Mouse (Mus musculus): Measurements from ENCODE around the gene Methig1. TPM values are rescaled to one million over a fixed set of nuclear protein-coding genes. Genes with fewer than 3 reads are reported as not detected.

Gene Methig1
- polyA plus RNA-seq, 1 experiment from 2014 or later = 0.13 TPM

DNA sequence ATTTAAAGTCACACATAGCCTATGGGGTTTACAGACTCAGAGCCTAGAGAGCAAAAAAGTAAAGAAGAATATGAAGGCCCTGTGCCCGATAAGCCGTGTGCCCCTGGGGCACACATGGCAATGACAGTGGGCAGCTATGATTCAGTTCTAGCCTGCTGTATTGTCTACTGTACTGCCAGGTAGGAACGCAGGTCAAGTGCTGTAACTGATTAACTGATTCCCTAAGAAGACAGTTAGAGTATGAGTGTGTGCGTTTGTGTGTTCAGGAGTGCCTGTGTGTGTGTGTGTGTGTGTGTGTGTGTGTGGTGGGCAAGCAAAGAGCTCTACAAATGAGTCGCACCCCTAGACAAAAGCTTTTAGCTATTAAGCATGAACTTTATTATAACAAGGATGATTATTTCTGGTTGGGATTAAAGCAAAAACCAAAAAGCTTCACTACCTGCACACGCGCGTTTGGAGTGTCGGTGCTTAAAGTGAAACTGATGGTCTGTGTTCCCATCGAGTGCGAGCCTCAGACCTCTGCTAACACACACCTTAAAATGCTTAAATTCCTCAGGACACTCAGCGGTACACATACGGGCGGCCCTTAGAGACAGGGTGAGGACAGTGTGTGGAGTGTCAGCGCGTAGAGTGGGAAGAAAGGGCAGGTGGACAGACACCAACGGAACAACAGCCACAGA, 34.7 kb downstream of the Methig1 start:
- Histone ChIP-seq H3K27ac (no peak overlapping the region), H3K27me3 (replicated peaks) (no peaks in the 10 kb centered on the region), H3K4me2 (no peak overlapping the region), H3K9me3 (no peaks in the 10 kb centered on the region), H3K9ac (no peak overlapping the region), H3K4me3 (no peak overlapping the region), H3K36me3 (replicated peaks) (no peaks in the 10 kb centered on the region), H3K4me1 (no peaks in the 10 kb centered on the region)
- ATAC-seq (replicated peaks) = no peak
- 94% methylated on average over 17 of the region's 17 CpGs for WGBS

DNA sequence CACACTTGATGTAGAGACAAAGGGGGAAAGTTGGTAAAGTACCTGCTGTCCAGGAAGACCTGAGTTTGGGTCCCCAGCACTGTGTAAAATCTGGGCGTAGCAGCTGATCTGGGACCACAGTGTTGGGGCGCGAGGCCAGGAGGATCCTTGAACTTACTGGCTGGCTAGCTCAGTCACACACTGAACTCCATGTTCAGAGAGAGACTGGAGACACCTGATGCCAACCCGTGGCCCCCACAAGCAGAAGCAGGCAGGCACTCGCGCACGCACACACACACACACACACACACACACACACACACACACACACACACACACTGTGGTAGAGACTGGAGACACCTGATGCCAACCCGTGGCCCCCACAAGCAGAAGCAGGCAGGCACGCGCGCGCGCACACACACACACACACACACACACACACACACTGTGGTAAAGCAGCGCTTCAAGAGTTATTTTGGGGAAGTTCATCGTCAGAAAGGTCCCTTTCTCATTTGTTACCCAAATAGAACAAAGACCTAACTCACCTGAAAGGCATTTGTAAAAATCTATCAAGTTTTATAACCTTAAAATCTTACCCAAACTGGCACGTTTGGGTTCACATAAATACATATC, 35.4 kb downstream of the Methig1 start:
- H3K27me3 ChIP-seq (replicated peaks) = no peaks in the 10 kb centered on the region
- no peak overlapping the region for H3K27ac ChIP-seq
- H3K4me3 ChIP-seq = no peak overlapping the region
- no peak overlapping the region for H3K4me2 ChIP-seq
- 88% methylated on average over 16 of the region's 16 CpGs for WGBS
- no peaks in the 10 kb centered on the region for H3K9me3 ChIP-seq
- no peaks in the 10 kb centered on the region for H3K36me3 ChIP-seq (replicated peaks)
- H3K9ac ChIP-seq = no peak overlapping the region
- no peaks in the 10 kb centered on the region for H3K4me1 ChIP-seq
- ATAC-seq (replicated peaks) = no peak

DNA sequence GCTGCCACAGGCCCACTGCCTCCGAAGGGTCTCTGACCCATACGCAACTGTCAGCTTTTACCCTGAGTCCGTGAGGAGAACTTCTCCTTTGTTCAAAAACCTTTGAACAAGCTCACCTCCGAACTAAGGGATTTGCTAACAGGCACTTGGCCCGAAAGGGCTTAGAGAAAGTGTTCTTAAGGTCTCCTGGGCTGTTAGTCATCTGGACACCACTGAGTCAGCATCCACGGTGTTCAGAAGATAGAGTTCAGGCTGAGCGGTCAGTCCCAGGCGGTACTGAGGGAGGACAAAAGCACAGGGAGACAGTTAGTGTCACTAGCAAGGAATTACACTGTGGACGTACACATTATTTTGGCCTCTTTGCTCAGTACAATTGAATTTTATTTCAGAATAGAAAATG, 35.9 kb downstream of the Methig1 start:
- 53% methylated on average over 9 of the region's 9 CpGs for WGBS
- H3K9me3 ChIP-seq = no peaks in the 10 kb centered on the region
- no peak overlapping the region for H3K4me3 ChIP-seq
- ATAC-seq (replicated peaks) = no peak
- no peak overlapping the region for H3K27ac ChIP-seq
- H3K27me3 ChIP-seq (replicated peaks) = no peaks in the 10 kb centered on the region
- H3K4me1 ChIP-seq = no peaks in the 10 kb centered on the region
- no peaks in the 10 kb centered on the region for H3K36me3 ChIP-seq (replicated peaks)
- H3K4me2 ChIP-seq = no peak overlapping the region
- no peak overlapping the region for H3K9ac ChIP-seq

DNA sequence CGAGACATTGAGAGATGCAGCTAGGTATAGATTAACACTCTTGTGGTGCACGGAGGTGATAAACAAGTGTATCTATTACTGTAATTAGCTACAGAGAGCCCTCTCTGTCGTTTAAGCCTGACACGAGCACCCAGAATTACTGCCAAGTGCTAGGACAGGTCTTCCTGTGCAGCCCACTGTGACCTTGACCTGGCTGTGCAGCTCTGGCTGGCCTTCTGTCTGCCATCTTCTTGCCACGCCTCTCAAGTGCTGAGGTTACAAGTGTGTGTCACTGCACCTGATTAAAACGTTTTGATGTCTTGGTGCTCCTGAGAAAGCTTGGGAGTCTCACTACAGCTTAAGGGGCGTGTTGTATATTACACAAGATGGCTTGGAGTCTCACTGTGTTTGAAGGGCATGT, 38.1 kb downstream of the Methig1 start:
- no peak overlapping the region for H3K4me3 ChIP-seq
- no peak overlapping the region for H3K4me2 ChIP-seq
- no peaks in the 10 kb centered on the region for H3K4me1 ChIP-seq
- H3K27me3 ChIP-seq (replicated peaks) = no peaks in the 10 kb centered on the region
- H3K27ac ChIP-seq = no peak overlapping the region
- H3K9ac ChIP-seq = no peak overlapping the region
- H3K9me3 ChIP-seq = no peaks in the 10 kb centered on the region
- peaks cover 15% of the 10 kb centered on the region for H3K36me3 ChIP-seq (replicated peaks)
- no peak for ATAC-seq (replicated peaks)
- 84% methylated on average over 7 of the region's 7 CpGs for WGBS

GRCm38 (mm10) chr15:100391599-100391998, 38.6 kb downstream of the Methig1 start:
- no peak overlapping the region for H3K27ac ChIP-seq
- no peak overlapping the region for H3K9ac ChIP-seq
- H3K4me3 ChIP-seq = no peak overlapping the region
- no peak overlapping the region for H3K4me2 ChIP-seq
- no peak for ATAC-seq (replicated peaks)
- peaks cover 20% of the 10 kb centered on the region for H3K36me3 ChIP-seq (replicated peaks)
- no peaks in the 10 kb centered on the region for H3K27me3 ChIP-seq (replicated peaks)
- 93% methylated on average over 7 of the region's 7 CpGs for WGBS
- H3K4me1 ChIP-seq = no peaks in the 10 kb centered on the region
- H3K9me3 ChIP-seq = no peaks in the 10 kb centered on the region

DNA sequence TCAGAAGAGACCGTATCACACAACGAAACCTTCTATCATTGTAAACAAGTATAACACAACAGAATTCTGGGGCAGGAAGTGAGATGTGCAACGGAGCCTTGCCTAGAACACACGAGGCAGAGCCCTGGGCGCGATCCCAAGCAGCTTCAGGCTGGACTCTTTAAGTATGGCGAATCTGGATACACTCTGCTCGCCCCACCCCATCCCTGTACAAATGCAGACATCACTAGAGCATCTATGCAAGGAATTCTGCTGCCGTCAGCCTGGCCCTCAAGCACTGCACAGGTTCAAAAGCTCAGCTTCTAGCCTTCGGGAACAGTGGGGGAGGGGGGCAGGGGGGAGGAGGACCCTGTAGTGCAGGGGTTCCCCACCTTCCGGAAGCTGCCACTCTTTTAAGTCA, 40.1 kb downstream of the Methig1 start:
- H3K27ac ChIP-seq = no peak overlapping the region
- no peak overlapping the region for H3K4me3 ChIP-seq
- 88% methylated on average over 11 of the region's 11 CpGs for WGBS
- no peak overlapping the region for H3K9ac ChIP-seq
- H3K27me3 ChIP-seq (replicated peaks) = no peaks in the 10 kb centered on the region
- no peaks in the 10 kb centered on the region for H3K9me3 ChIP-seq
- no peak for ATAC-seq (replicated peaks)
- peaks cover 32% of the 10 kb centered on the region for H3K36me3 ChIP-seq (replicated peaks)
- no peak overlapping the region for H3K4me2 ChIP-seq
- no peaks in the 10 kb centered on the region for H3K4me1 ChIP-seq

DNA sequence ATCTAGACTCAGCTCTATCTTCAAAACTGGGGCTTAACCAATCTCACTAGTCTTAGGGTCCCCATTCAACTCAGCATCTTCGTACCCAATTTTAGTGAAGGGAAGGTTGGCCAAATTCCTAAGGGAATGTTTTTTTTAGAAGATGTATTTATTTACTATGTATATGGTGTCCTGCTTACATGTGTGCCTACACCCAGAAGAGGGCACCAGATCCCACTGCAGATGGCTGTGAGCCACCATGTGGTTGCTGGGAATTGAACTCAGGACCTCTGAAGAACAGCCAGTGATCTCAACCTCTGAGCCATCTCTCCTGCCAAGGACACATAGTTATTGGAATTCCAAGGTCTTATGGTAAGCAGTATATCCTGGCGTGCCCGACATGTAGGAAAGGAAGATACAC, 42.6 kb downstream of the Methig1 start:
- no peaks in the 10 kb centered on the region for H3K4me1 ChIP-seq
- H3K4me3 ChIP-seq = no peak overlapping the region
- no peak overlapping the region for H3K9ac ChIP-seq
- no peak for ATAC-seq (replicated peaks)
- H3K9me3 ChIP-seq = no peaks in the 10 kb centered on the region
- WGBS = 96% methylated on average over 3 of the region's 3 CpGs
- no peak overlapping the region for H3K27ac ChIP-seq
- no peaks in the 10 kb centered on the region for H3K27me3 ChIP-seq (replicated peaks)
- no peak overlapping the region for H3K4me2 ChIP-seq
- H3K36me3 ChIP-seq (replicated peaks) = peaks cover 55% of the 10 kb centered on the region

- WGBS = 88% methylated on average over 16 of the region's 16 CpGs
- no peak overlapping the region for H3K27ac ChIP-seq
- H3K4me1 ChIP-seq = no peaks in the 10 kb centered on the region
- H3K27me3 ChIP-seq (replicated peaks) = no peaks in the 10 kb centered on the region
- H3K9me3 ChIP-seq = no peaks in the 10 kb centered on the region
- H3K9ac ChIP-seq = no peak overlapping the region
- peaks cover 63% of the 10 kb centered on the region for H3K36me3 ChIP-seq (replicated peaks)
- H3K4me3 ChIP-seq = no peak overlapping the region
- no peak overlapping the region for H3K4me2 ChIP-seq
- no peak for ATAC-seq (replicated peaks)
Measured at GRCm38 (mm10) chr15:100400592-100401250, 47.8 kb downstream of the Methig1 start.

DNA sequence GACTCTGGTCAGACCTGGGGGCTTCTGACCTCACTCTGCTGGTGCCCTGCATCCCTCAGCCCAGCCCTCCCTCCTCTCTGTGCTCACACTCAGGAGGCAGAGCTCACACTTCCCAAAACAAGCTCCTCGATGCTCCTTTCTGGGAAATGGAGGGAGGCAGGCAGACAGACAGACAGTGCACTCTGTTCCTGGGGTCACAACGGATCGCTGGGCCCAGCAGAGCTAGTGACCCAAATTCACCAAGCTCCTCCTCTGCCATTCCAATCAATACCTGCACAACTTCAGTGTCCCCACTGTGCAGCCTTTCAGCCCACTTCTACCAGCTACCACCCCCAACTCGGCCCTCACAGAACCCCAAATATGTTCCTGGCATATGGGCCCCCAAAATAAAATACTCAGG, 48.9 kb downstream of the Methig1 start:
- WGBS = 84% methylated on average over 4 of the region's 4 CpGs
- Histone ChIP-seq H3K4me2 (no peak overlapping the region), H3K27me3 (replicated peaks) (no peaks in the 10 kb centered on the region), H3K4me1 (no peaks in the 10 kb centered on the region), H3K36me3 (replicated peaks) (peaks cover 58% of the 10 kb centered on the region), H3K4me3 (no peak overlapping the region), H3K9ac (no peak overlapping the region), H3K27ac (no peak overlapping the region), H3K9me3 (no peaks in the 10 kb centered on the region)
- ATAC-seq (replicated peaks) = no peak

DNA sequence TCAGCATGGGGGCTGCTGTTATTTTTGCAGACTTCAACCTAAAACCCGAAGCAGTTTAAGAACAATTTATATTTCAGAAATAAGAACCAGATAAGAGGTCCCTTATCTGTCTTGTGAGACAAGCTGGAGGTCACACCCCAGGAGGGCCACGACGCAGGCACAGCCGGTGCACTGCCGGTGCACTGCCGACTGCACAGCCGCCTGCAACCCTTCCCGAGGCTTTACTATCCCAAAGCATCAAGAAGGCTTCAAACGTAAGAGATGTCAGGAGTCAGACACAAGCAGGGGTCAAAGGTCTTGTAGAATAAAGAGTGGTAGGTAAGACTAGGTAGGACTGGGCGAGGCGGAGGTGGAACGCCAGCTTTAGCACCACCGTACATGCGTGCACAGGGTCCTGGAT, 49.4 kb downstream of the Methig1 start:
- Histone ChIP-seq H3K9ac (no peak overlapping the region), H3K36me3 (replicated peaks) (peaks cover 53% of the 10 kb centered on the region)
- WGBS = 92% methylated on average over 14 of the region's 14 CpGs

GRCm38 (mm10) chr15:100402798-100403197, 49.8 kb downstream of the Methig1 start:
- H3K4me2 ChIP-seq = no peak overlapping the region
- no peak for ATAC-seq (replicated peaks)
- H3K36me3 ChIP-seq (replicated peaks) = peaks cover 50% of the 10 kb centered on the region
- H3K9me3 ChIP-seq = no peaks in the 10 kb centered on the region
- H3K4me3 ChIP-seq = no peak overlapping the region
- no peak overlapping the region for H3K9ac ChIP-seq
- no peaks in the 10 kb centered on the region for H3K27me3 ChIP-seq (replicated peaks)
- no peaks in the 10 kb centered on the region for H3K4me1 ChIP-seq
- 84% methylated on average over 4 of the region's 4 CpGs for WGBS
- no peak overlapping the region for H3K27ac ChIP-seq

More for the DNA sequence above, 49.4 kb downstream of the Methig1 start:
- Histone ChIP-seq H3K4me2 (no peak overlapping the region), H3K9me3 (no peaks in the 10 kb centered on the region), H3K27ac (no peak overlapping the region), H3K27me3 (replicated peaks) (no peaks in the 10 kb centered on the region), H3K4me3 (no peak overlapping the region), H3K4me1 (no peaks in the 10 kb centered on the region)
- ATAC-seq (replicated peaks) = no peak

DNA sequence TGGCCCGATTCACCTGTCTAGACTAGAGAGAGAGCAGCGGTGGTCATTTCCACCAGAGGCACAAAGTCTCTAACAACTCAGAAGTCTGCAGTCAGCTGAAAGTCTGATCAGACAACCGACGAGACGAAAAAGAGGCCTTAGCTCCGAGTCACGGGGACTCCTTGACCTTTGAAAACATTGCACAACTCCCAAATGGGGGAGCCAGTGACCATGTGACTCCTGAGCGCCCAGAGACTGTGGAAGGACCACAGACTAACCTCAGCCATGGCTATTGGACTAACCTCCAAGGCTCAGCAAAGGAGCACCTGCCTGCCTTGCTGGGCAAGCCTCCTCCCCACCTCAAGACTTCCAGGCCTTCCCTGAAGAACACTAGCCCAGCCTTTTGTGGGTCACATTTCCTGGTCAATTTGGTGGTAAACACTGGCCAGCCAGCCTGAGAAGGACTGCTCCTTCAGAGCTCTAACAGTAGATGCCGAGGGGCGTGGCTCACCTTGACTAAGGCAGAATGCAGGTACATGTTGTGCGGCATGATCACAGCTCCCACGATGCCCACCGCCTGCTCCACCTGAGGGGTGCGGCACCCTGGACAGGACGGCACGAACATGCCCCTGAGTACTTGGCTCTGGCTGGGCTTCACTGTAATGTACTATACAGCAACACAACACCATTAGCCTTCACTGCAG, 50.5 kb downstream of the Methig1 start:
- Histone ChIP-seq H3K4me2 (no peak overlapping the region), H3K36me3 (replicated peaks) (peaks cover 50% of the 10 kb centered on the region)
- WGBS = 91% methylated on average over 16 of the region's 16 CpGs

More for the DNA sequence above, 50.5 kb downstream of the Methig1 start:
- Histone ChIP-seq H3K9ac (no peak overlapping the region), H3K4me1 (no peaks in the 10 kb centered on the region), H3K9me3 (no peaks in the 10 kb centered on the region), H3K27ac (no peak overlapping the region), H3K4me3 (no peak overlapping the region), H3K27me3 (replicated peaks) (no peaks in the 10 kb centered on the region)
- no peak for ATAC-seq (replicated peaks)

Data from midbrain, embryonic 15.5 days (tissue).